Mouse (Mus musculus) common myeloid progenitor, adult 5-6 weeks (primary cell): ENCODE measurements around the gene Mettl7a3. TPM values are rescaled to one million over a fixed set of nuclear protein-coding genes. Genes with fewer than 3 reads are reported as not detected.
A peak's percentile ranks its signal among the peaks of the same experiment; 100 is the strongest.

Source experiments
- ATAC-seq: replicated peaks from 2 replicates; pipeline ENCODE4 v1.8.0; 2016; ENCODE audit warnings: low read depth, mild to moderate bottlenecking, moderate TSS enrichment, inconsistent platforms; ENCODE audit not compliant: poor library complexity, severe bottlenecking
- total RNA-seq: library from RNA; stranded (forward); fragments of 200-1000, 187-1606 nt; gene quantifications from 2 replicates; pipeline ENCODE4 v1.2.3, GENCODE M21; 2017

Mettl7a3 gene
- not detected in 2 replicates for total RNA-seq

DNA sequence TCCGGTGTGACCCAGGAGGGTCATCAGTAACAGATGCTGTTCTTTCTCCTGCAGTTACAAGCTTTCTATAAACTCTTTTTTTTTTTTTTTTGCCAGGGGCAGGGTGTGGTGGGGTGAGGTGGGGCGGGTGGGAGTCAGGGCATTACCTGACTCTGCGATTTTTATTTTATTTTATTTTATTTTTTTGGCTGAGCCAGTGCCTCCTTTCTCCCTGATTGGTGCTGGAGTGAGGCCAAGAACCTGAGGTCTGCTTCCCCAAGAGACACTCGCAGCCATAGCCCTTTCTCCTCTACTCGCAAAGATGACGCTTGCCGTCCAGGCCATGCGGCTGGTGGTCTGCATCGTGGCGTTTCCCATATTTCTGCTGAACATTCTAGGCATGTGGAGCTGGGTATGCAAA, at the start of gene Mettl7a3:
Mettl7a3 (plus strand) TSS at position 301 of the 400 bp plus-strand sequence.
- no peak for ATAC-seq

DNA sequence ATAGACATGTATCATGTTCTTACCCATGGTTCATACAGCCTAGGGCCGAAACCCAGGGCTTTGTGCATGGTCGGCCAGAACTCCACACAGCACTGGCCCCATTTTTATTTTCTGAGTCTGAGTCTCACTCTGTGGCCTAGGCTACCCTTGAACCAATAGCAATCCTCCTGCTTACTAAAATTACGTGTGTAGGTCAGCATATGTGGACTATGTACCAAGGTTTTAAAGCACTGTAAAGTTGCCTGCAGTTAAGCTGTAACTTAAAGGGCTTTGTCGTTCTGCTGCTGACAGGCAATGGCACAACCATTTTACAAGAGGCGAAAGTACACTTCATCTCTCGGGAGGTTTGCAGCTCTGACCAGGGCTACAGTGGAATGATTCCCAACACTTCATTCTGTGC, 45.7 kb upstream of the Mettl7a3 start:
- ATAC-seq = no peak

DNA sequence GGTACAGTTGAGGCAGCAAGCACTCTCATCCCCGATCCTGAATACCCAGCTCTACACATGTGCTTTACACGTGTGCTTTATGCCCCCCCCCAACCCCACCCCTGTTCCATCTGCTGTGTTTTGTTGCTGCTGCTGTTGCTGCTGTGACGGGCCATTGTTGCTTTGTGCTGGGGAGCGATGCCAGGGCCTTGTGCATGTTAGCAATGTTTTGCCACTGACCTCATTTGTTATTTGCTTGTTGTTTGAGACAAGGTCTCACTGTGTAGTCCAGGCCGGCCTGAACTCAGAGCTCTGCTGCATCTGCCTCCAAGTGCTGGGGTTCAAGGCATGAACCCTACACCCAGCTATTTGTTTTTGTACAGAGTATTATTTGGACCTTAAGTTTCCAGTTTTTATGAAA, 43.9 kb upstream of the Mettl7a3 start:
- ATAC-seq = no peak

DNA sequence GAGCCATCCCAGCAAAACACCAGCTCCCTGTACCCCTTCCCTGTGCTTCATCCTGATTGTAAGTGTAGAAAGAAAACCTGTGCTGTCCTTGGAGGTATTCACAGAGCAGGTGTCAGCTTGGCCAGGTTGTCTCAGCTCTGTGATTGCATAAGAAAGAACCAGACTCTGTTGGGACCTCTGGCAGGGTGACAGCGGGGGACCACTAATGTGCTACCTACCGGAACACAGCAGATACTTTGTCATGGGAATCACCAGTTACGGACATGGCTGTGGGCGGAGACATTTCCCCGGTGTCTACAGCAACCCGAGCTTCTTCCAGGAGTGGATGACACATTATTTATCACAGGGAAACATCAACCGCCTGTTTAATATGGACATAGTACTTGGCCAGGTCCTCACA, 42.4 kb upstream of the Mettl7a3 start:
- ATAC-seq = no peak

DNA sequence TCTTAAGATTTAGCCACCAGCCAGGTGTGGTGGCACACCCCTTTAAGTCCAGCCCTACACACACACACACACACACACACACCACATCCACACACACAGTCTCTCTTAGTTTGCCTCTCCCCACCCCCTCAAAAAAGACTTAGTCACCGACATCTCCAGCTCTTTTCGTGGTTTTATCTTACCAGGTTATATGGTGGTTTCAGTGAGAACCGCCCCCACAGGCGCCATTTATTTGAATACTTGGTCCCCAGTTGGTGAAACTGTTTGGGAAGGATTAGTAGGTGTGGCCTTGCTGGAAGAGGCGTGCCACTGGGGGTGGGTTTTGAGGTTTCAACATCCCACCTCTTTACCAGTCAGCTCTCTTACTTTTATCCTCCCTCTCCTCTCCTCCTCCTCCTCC, 36.9 kb upstream of the Mettl7a3 start:
- ATAC-seq = no peak

DNA sequence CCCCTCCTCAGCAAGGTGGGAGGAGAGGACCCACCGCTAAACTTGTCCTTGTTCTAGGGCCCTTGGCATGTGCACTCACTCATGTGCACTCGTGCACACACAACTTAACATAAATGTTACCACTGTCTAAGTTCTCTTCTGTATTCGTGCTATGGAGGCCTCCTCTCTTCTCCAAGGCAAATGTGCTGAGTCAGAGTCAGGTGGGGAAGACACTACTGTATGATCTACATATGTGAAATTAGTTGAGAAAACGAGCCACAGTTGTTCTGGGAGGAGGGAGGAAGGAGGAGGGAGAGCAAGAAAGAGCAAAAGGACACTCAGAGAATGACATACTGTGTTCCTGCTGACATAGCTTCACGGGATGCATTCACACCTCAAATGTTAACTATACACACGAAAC, 34.2 kb upstream of the Mettl7a3 start:
- ATAC-seq = no peak

DNA sequence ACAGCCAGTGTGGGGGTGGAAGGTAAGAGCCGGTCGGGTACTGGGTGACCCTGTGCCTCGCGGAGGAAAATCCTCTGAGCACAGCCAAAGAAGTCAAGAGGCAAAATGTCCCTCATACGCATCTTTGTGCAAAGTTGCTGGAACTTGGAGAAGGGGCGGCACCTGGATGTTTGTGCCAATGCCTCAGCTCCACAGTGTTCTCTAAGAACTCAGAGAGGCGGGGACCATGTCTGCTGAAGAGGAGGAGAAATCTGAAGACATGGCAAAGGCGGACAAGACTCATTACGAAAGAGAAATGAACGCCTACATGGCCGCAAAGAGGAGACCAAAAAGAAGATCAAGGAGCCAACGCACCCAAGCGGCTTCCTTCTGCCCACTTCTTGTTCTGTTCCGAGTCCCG, 33.2 kb upstream of the Mettl7a3 start:
- ATAC-seq = no peak

DNA sequence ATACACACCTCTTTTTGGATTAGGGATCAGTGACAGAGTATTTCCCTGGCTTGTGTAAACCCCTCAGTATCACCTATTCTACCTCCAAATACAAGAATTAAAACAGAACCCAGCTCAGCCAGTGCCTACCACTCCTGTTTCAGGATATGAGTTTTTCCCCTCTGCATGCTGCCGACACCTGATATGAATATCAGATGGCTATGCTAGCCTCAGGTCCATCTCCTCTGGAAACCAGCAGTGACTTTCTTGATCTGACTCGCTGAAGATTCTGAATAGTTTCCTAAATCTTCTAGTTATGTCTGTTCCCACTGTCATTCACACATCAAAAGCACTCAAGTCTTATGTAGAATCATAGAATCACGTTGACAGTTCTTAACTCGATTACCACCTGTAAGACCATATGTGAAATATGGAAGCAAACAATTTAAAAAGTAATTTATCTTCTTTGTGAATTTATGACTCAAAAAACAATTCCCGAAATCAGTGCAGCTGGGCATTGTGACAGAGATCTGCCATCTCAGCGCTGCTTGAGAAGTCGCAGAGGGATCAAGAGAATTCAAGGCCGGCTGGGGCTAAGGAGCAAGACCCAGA, 31.2 kb upstream of the Mettl7a3 start:
- no peak for ATAC-seq

DNA sequence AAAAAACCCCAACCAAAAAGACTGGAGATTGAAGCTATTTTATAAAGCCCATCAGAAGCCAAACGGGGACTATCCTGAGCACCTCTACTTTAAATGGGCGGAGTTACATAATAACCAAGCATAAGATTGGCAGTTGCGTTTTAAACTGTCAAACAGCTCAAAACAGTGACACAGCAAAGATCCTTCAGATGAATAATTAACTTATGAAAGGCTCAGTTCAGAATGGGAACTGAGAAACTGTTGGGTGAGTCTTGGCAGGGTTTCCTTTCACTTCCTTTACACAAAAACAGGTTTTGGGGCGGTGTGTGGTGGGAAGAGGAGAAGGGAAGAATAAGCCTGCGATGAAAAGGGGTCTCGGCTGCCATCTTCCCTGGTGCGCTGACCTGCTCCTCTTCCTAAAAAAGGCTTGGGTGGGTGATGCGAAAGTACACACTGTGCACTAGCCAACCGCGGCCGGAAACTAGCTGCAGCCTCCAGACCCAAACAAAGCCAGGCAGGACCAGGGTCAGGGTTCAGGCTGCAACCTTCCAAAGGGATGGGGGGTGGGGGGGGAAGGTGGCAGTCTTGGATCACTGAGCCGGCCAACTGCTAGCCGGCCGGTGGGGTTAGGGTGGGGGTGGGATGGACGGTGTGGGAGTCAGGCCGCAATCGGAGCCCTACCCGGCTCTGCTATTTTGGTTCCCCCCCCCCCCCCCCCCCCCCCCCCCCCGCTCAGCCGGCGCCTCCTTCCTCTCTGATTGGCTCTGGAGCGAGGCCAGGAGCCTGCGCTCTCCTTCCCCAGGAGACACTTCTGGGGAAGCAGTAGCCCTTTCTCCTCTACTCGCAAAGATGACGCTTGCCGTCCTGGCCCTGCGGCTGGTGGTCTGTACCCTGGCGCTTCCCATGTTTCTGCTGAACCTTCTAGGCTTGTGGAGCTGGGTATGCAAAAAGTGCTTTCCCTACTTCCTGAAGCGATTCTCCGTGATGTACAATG, 30.4 kb upstream of the Mettl7a3 start, which contains the start of gene Mettl7a1:
Mettl7a1 (plus strand) TSS at position 122 of the 973 bp plus-strand sequence.
- peak; percentile 66 for ATAC-seq

DNA sequence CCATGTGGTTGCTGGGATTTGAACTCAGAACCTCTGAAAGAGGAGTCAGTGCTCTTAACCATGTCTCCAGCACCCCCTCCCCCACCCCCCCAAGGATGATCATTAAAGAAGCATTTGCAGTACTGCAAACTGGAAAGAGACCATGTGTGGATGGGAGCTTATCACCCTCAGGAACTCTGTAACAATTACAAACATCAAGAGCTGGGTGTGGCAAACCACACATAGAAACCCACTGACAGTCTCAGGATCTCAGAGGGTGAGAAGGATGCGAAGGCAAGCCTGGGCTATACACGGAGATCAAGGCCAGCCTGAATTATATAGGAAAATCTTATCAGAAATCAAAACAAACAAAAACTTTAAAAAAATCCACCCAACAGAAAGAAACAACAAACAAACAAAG, 28.5 kb upstream of the Mettl7a3 start:
- ATAC-seq = no peak

DNA sequence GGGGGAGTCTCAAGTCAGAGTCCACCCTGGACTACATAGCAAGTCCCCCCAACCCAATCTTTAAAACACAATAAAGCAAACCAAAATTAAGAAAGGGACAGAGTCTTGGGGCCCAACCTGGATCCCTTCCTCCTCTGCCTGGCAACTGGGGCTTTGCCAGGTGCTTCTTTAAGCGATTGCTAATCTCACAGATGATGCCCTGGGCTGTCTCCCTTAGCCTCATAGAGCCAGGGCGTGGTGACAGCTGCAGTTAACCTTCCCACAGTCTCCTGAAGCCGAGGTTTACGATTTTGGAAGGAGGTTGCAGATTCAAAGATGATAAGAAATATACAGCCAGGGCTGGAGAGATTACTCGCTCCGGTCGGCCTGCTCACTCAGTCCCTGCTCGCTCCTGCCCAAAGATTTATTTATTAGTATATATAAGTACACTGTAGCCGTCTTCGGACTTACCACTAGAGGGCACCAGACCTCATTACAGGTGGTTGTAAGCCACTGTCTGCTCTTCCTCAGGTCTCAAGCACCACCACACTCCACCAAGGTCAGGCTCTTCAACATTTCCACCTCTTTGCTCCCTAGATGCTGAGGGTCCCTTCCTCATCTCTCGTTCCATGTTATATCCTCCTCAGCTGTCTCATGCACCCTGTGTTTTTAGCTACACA, 27.2 kb upstream of the Mettl7a3 start:
- peak; percentile 30; the same call in 1 of the 2 replicates for ATAC-seq

DNA sequence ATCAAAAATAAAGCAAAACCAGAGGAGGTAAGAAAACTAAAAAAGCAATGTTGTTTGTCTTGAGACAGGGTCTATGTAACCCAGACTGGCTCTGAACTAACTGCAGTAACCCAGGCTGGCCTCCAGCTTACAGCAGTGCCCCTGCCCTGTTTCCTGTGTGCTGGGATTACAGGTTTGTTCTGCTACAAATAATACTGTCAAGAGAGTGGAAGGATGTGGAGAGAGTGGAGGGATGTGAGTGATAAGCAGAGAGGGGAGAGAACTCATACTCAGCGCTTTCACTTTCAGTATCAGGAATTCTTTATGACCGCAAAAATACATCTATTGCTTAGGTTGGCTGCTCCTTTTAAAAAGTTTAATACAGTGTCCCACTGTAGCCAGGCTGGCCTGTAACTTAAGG, 22.4 kb upstream of the Mettl7a3 start:
- ATAC-seq = peak; percentile 84

DNA sequence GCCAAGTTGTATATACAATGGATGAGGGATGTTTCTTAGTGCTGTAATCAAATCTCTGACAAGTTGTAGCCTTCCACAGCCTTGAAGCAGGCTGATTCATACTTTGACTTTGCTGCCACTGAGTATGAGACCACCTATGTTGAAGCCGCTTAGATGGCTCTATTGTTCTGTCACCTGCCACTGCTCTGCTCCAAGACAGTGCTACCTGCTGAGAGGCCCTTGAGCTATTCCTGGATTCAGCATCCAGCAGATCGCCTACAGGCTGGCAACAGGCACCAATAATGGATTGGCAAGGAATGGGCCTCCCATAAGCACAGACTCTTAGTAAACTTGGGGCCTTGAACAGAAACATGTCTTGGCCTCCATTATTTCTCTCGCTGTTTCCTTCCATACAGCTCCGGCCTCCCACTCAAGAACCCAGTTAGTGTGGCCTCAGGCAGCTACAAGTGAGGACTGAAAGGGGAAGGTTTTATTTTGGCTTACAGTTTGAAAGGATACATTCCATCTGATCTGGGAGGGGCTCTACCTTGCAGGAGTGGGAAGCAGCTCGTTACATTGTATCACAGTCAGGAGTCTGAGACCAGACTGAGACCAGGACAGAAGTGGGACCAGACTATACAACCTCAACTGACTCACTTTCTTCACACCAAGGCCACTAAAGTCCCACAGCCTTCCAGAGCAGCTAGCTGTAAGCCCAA, 20.1 kb upstream of the Mettl7a3 start:
- no peak for ATAC-seq

DNA sequence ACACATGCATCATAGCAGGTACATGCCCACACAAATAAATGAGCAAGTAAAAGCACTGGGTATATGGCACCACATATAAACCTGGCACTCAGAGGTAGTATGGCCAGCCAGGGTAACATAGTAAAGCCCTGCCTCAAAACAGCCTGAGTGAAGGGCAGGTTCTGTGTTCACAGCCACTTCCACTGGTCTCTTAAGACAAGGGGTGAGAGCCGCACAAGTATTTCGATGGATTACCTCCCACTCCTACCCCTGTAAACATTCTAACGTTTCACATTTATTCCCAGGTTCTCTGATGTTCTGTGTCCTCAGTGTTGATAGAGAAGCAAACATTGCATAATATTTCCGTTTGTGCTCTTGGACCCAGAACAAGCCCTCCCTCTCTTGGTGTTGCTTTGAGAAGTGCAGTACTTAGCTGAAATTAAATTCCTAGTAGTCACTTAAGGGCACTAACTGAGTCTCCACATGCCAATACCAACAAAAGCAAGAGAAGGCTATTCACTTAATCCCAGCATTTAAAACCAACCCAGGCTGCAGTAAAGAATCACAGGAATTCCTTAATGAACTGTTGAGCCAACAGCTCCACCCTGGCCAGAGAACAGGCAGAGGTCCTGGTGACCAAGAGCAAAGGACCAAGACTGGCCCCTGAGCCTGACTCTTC, 16.6 kb upstream of the Mettl7a3 start:
- 0 out of 2 replicates have a peak, but pooled peaks have one; percentile 18 for ATAC-seq

DNA sequence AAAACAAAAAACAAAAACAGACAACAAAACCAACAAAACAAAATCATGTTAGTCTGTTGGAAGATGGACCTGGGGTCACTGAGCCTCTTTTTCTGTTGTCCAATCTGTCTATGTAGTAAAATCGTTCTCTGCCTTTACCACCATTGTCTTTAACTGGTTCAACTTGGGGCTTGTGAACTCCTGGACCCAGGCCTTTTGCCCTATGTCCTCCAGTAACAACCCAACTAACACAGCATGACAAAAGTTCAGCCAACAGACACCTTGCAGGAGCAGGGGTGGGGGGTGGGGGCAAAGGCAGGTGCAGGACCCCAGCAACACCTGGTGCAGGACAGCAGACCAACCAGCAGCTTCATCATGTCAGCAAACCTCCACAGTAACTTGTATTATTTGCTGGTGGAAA, 14.8 kb upstream of the Mettl7a3 start:
- ATAC-seq = no peak

DNA sequence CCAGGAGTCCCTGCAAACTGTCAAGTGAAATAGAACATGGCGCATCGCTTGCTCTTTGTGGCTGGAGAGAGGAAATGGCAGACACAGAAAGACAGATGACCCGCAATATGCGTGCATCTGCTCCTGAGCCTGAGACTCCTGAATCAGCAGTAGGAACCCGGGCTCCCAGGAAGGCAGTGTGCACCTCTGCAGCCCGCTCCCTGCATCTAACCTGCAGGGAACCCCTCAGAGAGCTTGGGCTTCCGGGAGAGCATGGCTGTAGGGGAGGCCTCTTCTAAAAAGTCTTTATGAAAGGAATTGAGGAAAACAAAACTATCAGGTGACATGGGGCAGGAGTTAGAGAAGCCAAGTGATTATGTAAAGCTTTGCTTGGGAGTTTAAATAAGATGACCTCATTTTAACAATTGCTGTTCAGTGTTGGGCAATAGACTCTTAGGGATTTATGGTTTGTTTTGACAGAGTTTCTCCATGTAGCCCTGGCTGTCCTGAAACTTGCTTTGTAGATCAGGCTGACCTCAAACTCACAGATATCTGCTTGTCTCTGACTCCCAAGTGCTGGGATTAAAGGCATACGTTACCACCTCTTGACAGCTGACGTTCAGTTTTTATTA, 14.3 kb upstream of the Mettl7a3 start:
- no peak for ATAC-seq

DNA sequence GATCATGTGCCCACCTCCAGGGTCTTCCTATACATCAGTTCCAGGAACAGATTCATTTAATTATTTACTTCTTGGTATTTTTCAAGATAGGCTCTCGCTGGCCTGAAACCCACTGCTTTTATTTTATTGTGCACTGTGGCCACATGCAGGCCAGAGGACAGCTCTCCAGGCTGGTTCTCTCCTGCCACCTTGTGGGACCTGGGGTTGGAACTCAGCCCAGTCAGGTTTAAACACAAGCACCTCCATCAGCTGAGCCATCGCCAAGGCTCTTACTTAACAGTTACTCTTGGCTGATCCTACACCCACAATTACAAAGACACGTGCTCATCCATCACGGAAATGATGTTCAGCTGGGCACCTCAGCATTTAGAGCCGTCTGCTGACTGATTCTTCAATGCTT, 13.6 kb upstream of the Mettl7a3 start:
- ATAC-seq = no peak; the same call in 1 of the 2 replicates

DNA sequence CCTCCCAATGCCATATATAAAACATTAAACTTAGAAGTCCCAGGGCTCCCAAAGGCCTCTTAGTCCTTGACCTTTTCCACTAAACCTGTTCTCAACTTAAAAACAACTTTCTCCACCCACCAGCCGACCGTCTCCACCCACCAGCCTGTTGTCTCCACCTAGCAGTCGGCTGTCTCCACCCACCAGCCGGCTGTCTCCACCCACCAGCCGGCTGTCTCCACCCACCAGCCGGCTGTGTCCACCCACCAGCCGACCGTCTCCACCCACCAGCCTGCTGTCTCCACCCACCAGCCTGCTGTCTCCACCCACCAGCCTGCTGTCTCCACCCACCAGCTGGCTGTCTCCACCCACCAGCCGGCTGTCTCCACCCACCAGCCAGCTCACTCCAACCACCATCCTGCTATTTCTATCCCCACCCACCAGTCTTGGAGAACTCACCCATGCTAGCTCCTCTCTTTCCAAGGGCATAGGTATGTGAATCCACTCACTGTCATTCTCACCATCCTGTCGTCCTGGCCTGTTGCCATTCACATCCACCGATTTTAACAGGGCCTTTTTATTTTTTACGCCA, 10.6 kb upstream of the Mettl7a3 start:
- peak; percentile 87 for ATAC-seq

DNA sequence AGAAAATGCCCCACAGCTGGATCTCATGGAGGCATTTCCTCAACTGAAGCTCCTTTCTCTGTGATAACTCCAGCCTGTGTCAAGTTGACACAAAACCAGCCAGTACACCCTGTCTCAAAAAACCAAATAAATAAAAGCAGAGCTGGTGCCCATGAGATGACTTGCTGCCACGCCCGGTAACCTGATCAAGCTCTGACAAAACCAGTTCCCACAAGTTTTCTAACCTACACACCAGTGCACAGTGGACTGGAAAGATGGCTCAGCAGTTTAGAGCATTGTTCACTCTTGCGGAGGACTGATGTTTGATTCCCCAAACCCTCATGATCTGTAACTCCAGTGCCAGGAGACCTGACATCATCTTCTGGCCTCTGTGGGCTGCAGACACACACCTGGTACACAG, 9.5 kb upstream of the Mettl7a3 start:
- ATAC-seq = no peak
